Mouse (Mus musculus) ES-E14 (cell line): ENCODE data around the gene Ptms. TPM values are rescaled to one million over a fixed set of nuclear protein-coding genes. Genes with fewer than 3 reads are reported as not detected.

Source experiments
- DNase-seq: peaks from one replicate; pipeline ENCODE4 v3.0.0-alpha.2; 2013; ENCODE audit warnings: low read depth, low spot score
- H3K27ac ChIP-seq: 2 replicates; pipeline ENCODE4 v1.5.1; 2012; ENCODE audit warnings: low read depth, mild to moderate bottlenecking, low read length, moderate library complexity, mixed read lengths; ENCODE audit not compliant: poor library complexity, insufficient read depth, severe bottlenecking
- H3K36me3 ChIP-seq: 2 replicates; pipeline ENCODE4 v1.6.1; 2012; ENCODE audit warnings: mild to moderate bottlenecking, low read length, moderate library complexity, mixed read lengths; ENCODE audit not compliant: control insufficient read depth, poor library complexity, insufficient read depth, severe bottlenecking
- H3K4me1 ChIP-seq, 2 experiments: fragments of 150-350 bp in 1 of 2; sonication (generic) in 1 of 2; 2 replicates each; pipeline ENCODE4 v1.6.1; 2012; ENCODE audit warnings: low read length in 2 of 2, mild to moderate bottlenecking in 1 of 2, mixed read lengths in 1 of 2; ENCODE audit not compliant: control insufficient read depth in 2 of 2, insufficient read depth in 2 of 2, poor library complexity in 1 of 2
- H3K4me3 ChIP-seq, 2 experiments: fragments of 150-350 bp in 1 of 2; sonication (generic) in 1 of 2; 2 replicates each; pipeline ENCODE4 v1.5.1; 2012; ENCODE audit warnings: low read length in 2 of 2, low read depth in 1 of 2, mild to moderate bottlenecking in 1 of 2, mixed read lengths in 1 of 2; ENCODE audit not compliant: insufficient read depth in 1 of 2, poor library complexity in 1 of 2, severe bottlenecking in 1 of 2
- H3K9ac ChIP-seq: 2 replicates; pipeline ENCODE4 v1.6.1; 2012; ENCODE audit warnings: low read depth, mild to moderate bottlenecking, low read length, mixed read lengths; ENCODE audit not compliant: poor library complexity, insufficient read depth, severe bottlenecking
- H3K9me3 ChIP-seq: fragments of 150-350 bp; sonication (generic); 2 replicates; pipeline ENCODE4 v1.6.1; 2012; ENCODE audit warnings: low read depth, mild to moderate bottlenecking, low read length; ENCODE audit not compliant: control insufficient read depth, insufficient read depth
- CHD2 ChIP-seq: IDR thresholded peaks from 2 replicates; pipeline ENCODE4 v1.6.1; 2014; ENCODE audit warnings: mild to moderate bottlenecking, low read depth, low read length, inconsistent platforms
- HCFC1 ChIP-seq: IDR thresholded peaks from 2 replicates; pipeline ENCODE4 v1.6.1; 2012; ENCODE audit warnings: low read length, inconsistent platforms, borderline replicate concordance; ENCODE audit not compliant: insufficient read depth
- MAFK ChIP-seq: IDR thresholded peaks from 2 replicates; pipeline ENCODE4 v1.6.1; 2014; ENCODE audit warnings: mild to moderate bottlenecking, low read depth, low read length, inconsistent platforms; ENCODE audit not compliant: insufficient read depth
- ZC3H11A ChIP-seq: IDR thresholded peaks from 2 replicates; pipeline ENCODE4 v1.6.1; 2012; ENCODE audit warnings: low read depth, mild to moderate bottlenecking, inconsistent platforms, low read length, borderline replicate concordance
- ZNF384 ChIP-seq: IDR thresholded peaks from 2 replicates; pipeline ENCODE4 v1.6.1; 2012; ENCODE audit warnings: low read depth, low read length, inconsistent platforms
- in situ Hi-C, 2 experiments: fragments of 600-800 bp; cut with MboI; formaldehyde crosslinking; loops; one replicate each; pipeline ENCODE4 v1.15.1; 2025; ENCODE audit warnings: low sequenced_read_pairs in 2 of 2, inconsistent platforms in 1 of 2; ENCODE audit not compliant: unreplicated experiment in 2 of 2
- total RNA-seq: library from RNA; depleted of rRNA; stranded (reverse); fragments of 300-350 nt; gene quantifications from 2 replicates; pipeline ENCODE4 v1.2.3, GENCODE M21; 2012

Gene Ptms
- total RNA-seq, 1 experiment: 66.7 TPM

DNA sequence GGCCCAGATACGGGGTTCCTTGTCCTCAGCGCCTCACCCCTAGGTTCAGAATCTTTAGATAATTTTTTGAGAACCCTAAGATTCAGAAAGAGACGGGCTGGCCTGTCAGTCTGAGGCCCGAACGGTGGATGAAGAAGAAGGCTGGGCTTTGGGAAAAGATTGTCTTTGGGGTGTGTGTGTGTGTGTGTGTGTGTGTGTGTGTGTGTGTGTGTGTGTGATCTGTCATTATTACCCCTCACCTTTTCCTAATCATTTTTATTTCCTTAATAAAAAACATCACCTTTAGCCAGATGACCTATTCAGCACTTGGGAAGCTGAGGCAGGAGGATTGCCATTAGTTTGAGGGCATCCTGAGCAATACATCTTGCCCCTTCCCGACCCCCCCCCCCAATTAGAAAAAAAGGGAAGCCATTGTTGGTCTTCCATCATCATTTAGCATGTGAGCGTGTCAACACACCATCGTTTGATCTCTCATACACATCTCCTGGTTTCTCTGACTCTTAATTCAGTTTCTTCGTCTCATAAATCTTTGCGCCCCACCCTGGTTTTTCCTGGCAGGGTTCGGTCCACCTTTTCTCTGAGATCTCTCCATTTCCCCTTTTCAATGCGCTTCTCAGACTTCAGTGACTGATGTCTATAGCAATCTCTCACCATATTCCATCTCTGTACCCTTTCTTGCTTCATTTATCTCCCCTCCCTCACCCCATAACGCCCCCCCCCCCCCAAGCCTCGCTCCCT is 844 bp downstream of the Ptms start:
- Histone ChIP-seq H3K4me1 (peaks cover 5 to 30% of the 10 kb centered on the region in 2 experiments), H3K27ac (peak overlapping the region; percentile 56; the same call in 1 of the 2 replicates), H3K36me3 (peaks cover 8% of the 10 kb centered on the region; the same call in 1 of the 2 replicates), H3K9me3 (no peaks in the 10 kb centered on the region), H3K4me3 (peak overlapping the region in 1 of 2 experiments; percentile 10; a peak in 1 of 4 replicates), H3K9ac (peak overlapping the region; percentile 14; the same call in 1 of the 2 replicates)
- in situ Hi-C loops: no loop called here
- DNase-seq: no peak
- TF ChIP-seq ZNF384 (no peak), HCFC1 (no peak), CHD2 (no peak), MAFK (no peak), ZC3H11A (no peak)

DNA sequence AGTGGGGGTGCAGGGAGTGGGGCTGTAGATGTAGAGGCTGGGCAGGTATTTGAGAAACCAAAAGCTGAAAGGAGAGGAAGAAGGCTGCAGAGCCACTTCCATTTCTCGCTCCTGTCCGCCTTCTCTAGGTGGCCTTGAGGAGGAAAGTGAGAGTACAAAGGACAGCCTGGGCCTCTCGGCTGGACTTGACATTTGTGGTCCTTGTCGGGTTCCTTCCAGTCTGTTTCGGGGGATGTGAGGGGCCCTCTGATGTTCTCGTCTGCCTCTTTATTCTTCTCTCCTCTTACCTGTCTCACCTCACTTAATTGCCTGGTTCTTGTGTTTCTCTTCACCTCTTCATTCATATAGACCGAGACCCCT is 1.6 kb downstream of the Ptms start:
- peaks cover 5 to 36% of the 10 kb centered on the region in 2 experiments for H3K4me1 ChIP-seq
- peak overlapping the region; percentile 71 to 98 for H3K4me3 ChIP-seq
- in situ Hi-C loops: no loop called here
- H3K27ac ChIP-seq: peak overlapping the region; percentile 76
- TF ChIP-seq MAFK: no peak
- no peak for TF ChIP-seq ZNF384
- TF ChIP-seq ZC3H11A: no peak
- no peak for TF ChIP-seq CHD2
- no peak for TF ChIP-seq HCFC1
- peak overlapping the region; percentile 97 for H3K9ac ChIP-seq
- no peak for DNase-seq
- H3K9me3 ChIP-seq: no peaks in the 10 kb centered on the region
- H3K36me3 ChIP-seq: peaks cover 9% of the 10 kb centered on the region; the same call in 1 of the 2 replicates

DNA sequence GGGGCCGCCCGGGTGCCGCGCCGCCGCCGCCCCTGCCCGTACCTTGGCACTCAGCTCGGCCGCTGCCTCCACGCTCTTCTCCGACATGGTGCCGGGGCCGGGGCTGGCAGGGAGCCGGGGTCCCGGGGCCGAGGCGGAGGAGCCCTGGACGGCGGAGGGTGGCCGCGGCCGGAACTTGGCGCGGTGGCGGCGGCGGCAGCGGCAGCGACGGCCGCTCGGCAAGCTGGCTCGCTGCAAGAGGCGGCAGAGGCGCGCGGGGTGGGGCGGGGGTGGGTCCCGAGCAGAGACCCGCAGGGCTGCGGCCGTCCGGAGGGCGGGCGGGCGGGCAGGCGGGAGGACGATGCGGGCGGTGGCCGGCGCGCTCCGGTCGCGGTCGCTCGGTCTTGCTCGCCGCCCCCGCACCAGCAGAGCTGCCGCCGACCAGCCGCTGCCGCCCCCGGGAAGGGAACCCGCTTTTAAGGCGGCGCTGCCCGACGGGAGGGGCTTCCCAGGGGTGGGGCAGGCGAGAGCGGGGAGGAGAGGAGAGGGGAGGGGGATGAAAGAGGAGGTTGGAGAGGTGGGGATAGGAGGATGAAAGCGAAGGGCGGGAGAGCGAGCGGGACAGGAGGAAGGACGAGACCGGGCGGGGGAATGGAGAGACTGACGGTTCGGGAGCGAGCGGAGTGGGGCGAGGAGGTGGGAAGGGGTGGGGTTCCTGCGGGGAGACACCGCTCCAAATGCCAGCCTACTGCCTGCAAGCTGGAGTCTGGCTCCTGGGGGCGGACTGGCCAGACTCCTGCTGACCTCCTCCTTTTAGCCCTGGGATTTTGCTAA is 2.2 kb downstream of the Ptms start:
- TF ChIP-seq ZC3H11A (no peak), HCFC1 (0 out of 2 replicates have a peak, but pooled peaks have one; percentile 48)
- Histone ChIP-seq H3K9ac (peak overlapping the region; percentile 97), H3K4me1 (peaks cover 5 to 36% of the 10 kb centered on the region in 2 experiments), H3K9me3 (no peaks in the 10 kb centered on the region), H3K4me3 (peak overlapping the region; percentile 96 to 98), H3K27ac (peak overlapping the region; percentile 95), H3K36me3 (peaks cover 9% of the 10 kb centered on the region; the same call in 1 of the 2 replicates)
- in situ Hi-C loops: no loop called here
- peak; percentile 89 for DNase-seq

DNA sequence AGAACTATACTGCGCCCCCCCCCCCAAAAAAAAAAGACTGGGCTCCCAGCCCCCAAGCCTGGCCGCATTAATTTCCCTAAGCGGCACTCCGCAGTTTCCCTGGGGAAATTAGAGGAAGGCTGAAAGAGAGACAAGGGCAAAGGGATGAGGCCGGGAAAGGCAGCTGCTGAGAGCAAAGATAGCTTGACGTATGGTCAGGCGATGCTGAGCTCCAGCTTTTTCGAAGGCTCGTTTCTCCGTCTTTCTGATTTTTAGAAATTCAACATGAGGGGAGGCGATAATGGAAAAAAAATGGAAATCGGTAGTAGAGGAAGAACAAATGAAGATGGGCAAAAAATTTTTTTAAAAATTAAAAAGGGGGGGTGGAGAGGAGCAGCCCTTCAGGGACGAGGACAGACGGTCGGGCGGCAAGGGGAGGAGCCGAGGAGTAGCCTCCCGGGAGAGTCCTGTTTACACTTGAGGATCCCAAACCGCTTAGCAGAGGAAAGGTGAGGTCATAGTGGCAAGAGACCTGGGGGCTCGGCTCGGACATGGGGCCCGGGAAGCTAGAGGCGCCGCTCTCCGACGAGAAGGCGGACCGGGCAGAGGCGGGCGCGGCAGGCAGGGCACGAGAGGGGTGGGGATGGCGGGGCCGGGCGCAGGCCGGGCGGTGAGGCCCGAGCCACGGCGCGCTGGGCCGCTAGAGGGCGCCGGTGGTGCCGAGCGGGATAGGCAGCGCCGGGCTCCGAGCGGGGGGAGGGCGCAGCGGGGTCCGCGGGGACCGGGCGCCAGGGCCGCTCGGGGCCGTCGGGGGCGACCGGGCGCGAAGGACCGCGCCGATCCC is 3.0 kb downstream of the Ptms start:
- no peak for DNase-seq
- TF ChIP-seq ZNF384 (no peak), CHD2 (no peak), MAFK (no peak), ZC3H11A (no peak), HCFC1 (no peak)
- Histone ChIP-seq H3K9me3 (no peaks in the 10 kb centered on the region), H3K4me3 (peak overlapping the region; percentile 96 to 98), H3K36me3 (peaks cover 9% of the 10 kb centered on the region; the same call in 1 of the 2 replicates), H3K4me1 (peaks cover 5 to 36% of the 10 kb centered on the region in 2 experiments), H3K27ac (peak overlapping the region; percentile 95), H3K9ac (peak overlapping the region; percentile 97)
- in situ Hi-C loops: no loop called here
